Mouse (Mus musculus): ENCODE measurements around the gene Nop2.
A peak's percentile ranks its signal among the peaks of the same experiment; 100 is the strongest.

The Nop2 gene

DNA sequence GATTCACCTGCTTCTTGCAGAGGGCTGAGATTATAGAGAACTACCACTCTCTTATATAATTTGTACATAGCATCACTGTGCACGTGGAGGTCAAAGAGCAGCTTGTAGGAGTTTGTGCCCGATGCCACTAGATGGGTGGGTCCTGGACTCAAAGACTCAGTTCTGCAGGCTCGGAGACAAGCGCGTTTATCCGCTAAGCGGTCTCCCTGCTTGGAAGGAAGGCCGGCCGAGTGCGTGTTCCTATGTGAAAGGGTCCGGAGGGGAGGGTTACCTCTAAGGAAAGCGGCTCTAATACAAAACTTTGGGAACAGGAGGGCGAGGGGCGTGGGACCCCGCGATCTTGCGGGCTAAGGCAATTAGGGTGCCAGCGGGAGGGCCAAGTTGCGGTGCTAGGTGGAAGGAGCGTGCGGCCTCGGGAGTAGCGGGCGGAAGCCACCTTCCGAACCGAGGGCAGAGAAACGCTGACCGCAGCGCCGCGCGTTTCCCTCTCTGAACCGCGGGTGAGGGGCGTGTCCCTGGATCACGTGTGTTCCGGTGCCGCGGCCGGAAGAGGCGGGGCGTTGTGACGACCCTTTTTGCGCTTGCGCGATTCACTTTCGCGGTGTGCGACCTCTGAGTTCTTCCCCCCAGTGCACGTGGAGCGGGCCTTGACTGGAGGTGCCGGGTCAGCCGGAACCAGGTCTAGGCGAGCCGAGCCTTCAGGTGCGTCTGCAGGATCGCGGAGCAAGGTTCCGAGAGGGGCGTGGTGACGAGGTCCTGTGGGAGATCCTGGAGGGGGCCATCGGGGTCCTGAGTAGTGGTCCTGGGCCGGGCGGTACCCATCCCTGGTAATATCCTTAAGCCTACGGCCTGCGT is at the start of gene Nop2:
TSS of gene Nop2 (plus strand) at position 608 of the 855 bp plus-strand sequence.
- peak; percentile 90 for DNase-seq (ENCODE audit: low read depth, low spot score)

DNA sequence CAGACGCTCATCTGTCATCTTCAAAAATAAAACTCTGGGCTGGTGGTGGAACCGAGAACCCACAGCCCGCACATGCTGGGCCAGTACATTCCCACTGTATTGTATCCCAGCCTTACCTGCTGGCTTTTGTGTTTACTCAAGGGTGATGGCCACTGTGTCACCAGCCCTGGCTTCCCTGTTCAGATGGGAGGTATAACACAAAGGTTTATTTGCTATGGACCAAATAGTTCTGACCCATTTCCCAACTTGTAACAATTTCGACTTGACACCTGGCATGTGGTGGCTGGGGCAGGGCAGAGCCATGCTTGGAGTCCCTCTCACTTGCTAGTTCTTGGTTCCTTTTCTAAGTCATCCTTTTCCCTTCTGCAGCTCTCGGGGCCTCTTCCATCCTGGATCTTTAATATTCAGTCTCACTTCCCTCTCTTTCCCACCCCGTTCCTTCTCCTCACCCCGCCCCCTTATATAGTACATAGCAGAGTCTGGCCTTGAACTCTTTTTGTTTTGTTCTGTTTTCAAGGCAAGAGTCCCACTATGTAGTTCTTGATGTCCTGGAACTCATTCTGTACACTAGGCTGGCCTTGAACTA is 48.8 kb upstream of the Nop2 start:
- no peak for DNase-seq (ENCODE audit: low read depth, low spot score)

DNA sequence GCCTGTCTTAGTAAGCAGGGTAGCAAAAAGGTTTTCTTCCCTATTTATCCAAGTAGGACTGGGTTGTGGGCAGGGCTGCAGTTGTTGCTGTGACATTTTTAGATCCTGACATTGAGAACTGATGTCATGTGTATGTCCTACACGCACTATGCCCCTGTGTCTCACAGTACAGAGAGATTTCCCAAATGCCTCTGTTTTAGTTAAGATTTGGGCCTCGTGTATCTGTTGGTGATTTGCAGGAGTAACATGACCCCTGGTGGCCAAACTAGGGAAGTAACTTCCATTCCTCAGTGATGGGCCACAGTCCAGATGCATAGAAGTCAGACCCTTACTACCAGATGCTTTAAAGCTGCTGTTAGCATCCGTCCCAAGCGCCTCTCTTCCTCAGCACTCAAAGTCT is 47.3 kb upstream of the Nop2 start:
- DNase-seq (ENCODE audit: low read depth, low spot score): peak; percentile 57

DNA sequence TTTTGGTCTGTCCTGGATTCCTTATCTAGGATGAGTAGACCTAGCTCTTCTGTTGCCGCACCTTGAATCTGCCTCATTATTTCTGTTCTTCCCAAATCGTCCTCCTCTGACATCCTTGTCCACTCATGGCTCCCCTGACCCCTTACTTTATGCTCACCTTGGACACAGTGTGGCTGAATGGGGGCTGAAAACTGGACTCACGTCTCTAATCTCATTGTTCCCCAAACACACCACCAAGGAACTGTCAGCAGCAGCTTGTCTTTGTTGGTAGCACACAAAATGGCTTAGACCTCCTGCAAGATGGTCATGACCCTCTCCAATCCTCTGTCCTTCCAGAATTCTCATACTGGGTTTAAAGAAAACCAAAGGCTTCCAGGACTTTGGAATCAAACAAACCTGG is 43.8 kb upstream of the Nop2 start:
- DNase-seq (ENCODE audit: low read depth, low spot score): no peak

DNA sequence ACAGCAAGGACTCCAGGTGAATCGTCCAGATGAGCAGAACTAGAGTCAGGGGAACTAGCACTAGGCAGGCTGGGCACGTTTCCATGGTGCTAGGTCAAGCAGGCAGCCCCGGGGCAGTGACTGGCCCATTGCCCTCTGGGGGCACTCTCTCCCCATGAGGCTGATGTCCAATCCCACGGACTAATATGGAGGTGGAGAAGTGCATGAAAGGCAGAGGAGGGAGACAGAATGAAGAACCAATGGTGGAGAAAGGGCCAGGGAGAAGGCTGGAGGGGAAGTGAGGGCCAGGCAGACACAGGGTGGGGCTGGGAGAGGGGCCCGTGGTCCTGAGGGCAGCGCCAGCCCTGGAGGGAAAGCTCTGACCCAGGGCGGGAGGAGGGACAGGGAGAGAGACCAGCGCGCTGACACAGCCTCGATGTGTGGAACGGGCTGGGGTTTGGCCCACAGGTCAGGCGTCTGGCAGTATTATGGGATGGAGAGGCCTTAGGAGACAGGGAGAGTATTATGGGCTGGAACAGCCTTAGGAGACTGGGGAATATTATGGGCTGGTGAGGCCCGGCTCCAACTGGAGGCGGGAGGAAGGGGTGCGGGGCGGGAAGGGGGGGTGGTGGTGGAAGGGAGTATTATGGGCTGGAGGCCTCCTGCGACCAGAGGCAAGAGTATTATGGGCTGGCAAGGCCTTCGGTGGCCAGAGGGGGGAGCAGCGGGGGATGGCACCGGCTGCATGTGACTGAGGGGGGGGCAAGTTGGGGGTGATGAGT is 43.0 kb upstream of the Nop2 start:
- DNase-seq (ENCODE audit: low read depth, low spot score): peak; percentile 88

DNA sequence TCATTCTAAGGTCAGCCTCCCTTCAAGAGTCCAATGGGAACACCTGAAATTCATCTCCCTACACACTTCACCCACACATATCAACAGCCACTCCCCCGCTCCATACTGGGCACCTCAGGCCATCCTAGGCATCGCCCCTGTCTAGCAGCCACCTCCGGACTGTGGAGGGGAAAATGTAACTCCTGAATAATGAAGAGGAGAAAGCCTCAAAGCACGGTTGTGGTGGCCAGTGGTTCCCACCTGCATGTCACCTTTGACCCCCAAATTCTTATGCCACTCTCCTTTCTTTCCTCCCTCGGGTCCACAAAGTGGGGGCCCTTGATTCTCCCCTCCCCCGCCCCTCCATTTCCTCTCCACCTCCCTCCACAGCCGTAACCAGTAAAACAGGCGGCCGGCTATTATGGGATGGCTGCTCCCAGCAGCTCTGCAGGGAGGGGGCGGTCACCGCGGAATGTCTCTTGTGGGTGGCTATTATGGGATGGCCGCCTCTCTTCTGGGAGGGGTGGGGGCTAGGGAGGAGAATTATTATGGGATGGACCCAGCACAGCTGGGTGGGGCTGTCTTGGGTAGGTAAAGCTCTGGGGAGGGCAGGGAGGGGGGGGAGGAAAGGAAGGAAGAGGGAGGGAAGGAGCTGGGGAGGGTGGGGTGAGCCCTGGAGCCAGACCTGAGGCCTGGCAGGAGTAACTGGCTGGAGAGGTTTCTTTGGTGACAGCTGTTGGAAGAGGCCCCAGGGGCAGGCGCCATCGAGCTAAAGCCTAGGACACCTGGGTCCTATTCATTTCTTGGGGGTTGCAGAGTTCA is 42.0 kb upstream of the Nop2 start:
- DNase-seq (ENCODE audit: low read depth, low spot score): peak; percentile 88

DNA sequence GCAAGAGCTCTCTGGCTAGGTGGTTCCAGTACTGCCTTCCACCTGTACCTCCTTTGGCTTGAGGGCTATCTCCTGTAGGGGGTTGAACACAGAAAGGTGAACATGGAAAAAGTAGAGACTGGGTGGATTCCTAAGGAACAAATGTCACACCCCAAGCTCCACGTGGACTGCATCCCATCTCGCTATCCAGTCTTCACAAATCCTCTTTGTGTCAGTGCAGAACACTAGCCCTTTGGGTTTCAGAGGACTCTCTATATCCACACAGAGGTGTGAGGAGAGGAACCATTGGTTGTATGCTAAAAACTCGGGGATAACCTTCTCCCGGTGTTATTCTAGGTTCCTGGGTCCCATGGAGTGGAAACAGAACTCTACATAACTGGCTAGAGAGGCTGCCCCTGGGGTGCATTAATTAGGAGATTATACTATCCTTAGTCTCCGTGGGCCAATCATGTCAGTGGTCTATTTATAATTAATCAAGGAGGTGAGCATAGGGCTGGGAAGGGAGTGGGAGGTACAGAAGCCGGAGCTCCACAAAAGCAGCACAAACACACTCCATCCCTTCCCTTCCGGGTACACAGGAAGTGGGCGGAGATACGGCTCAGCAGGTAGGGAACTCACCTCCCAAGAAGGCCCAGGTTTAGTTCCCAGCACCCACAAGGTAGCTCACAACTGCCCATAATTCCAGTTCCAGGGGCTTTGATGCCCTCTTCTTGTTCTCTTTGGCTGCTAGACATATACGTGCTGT is 41.2 kb upstream of the Nop2 start:
- DNase-seq (ENCODE audit: low read depth, low spot score): no peak

DNA sequence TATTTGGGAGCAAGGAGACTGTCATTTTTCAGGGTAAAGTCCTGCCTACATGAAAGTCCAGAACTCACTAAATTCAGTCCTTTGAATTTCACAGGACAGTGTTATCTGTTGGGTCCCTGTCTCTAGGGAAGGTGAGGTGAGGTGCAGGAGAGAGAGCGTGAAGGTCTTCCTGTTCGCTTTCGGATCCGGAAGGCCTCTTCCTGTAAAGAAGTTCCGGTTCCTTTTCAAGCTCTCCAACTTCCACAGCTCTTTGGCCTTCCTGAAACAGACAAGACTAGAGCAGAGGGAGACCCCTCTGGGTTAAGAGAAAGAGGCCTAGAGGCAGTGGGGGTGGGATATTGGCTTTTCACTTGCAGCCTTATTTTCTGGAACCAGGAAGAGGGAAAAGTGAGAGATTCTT is 39.3 kb upstream of the Nop2 start:
- no peak for DNase-seq (ENCODE audit: low read depth, low spot score)

DNA sequence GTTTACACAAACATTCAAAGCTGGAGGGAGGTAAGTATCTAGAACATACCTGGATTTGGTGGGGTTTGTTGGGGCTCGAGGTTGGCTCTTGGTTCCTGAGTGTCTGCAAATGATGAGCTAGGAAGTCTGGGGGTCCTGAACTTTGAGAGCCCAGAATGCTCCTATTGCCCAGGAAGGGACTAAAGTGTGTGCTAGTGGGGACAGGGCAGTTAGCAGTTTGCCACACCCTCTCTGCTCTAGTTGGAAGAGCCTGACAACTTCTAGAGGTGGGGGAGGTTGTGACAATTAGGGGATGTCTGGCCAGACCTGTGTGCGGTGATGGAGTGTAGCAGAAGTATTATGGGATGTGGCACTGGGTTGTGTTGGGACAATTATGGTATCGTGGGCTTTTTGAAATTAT is 36.9 kb upstream of the Nop2 start:
- no peak for DNase-seq (ENCODE audit: low read depth, low spot score)

DNA sequence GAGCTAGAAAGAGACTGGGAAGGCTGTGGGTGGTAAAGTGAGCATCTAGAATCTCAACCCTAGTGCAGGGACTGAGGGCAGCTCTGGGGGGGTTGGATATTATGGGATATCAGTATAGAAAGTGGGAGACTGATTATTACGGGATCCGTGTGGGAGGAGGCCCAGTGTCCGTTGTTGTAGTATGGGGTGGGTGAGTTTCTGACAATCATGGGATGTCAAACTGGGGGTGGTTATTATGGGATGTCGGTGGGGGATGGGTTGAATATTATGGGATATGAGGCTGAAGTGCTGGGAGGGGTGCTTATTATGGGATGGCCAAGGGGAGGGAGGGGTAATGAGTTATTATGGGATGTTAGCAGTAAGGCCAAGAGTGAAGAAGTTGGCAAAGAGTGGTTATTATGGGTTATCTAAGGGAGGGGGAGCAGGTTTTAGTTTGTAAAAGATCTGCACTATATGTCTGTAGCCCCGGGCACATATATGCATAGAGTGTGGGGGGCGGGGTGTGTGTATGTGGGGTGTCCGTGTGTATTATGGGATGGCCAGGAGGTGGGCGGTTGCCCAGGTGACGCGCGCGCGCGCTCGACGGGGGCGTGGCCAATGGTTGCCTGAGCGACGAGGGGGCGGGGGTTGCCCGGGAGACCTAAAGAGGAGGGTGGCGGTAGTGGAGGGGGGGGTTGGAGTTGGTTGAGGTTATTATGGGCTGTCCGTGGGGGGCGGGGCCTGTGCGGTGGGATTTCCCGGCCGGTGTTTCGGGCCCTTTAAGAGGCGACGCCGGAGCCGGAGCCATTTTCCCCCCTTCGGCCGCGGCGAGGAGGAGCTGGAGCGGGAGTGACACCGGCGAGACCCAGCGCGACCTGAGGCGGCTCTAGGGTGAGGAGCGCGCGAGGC is 36.1 kb upstream of the Nop2 start, which contains the start of gene Chd4:
TSS of gene Chd4 (plus strand) at position 591 of the 888 bp plus-strand sequence.
- peak; percentile 89 for DNase-seq (ENCODE audit: low read depth, low spot score)

DNA sequence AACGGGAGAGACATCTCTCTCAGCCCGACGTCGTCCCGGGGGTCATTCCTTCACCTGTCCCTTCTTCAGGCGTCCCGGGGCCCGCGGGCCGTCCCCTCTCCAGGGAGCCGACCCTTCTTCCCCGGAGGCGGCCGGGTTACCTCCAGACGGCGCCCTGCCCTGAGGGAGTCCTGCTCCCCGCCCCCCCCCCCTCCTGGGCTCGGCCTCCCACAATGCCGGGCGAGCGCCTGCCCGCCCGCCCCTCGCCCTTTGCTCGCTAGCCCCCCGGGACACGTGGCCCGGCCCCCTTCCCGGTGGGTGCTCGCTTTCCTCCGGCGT is 35.5 kb upstream of the Nop2 start:
- DNase-seq (ENCODE audit: low read depth, low spot score): no peak

DNA sequence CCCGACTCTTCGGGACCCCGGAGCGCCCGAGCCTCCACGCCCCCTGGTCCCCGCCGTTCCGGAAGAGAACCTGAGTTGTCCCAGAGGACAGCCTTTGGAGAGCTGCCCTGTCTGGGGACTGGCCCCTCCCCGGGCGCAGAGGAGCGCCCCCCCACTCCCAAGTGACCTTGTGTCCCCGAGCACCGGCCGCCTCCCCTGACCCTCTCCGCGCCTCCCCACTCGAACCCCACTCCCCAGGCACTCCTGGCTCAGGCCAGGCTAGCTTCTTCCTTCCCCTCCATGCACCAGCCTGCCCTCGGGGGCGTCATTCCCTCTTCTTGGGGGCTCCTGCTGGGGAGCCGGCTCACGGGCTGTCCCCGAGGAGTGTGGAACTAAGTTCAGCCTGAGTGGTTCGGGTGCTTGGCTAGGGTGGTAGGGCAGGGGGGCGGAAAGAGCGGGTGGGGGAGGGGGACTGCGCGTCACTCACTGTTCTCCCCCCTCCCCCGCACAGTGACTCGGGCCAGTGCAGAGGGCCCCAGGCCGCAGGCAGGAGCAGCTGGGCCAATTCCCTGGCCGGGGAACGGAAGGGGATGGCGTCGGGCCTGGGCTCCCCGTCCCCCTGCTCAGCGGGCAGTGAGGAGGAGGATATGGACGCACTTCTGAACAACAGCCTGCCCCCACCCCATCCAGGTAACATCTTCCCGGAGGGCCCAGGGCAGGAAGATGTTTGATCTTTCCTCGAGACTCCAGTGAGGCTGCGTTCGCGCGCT is 34.9 kb upstream of the Nop2 start:
- peak; percentile 53 for DNase-seq (ENCODE audit: low read depth, low spot score)

DNA sequence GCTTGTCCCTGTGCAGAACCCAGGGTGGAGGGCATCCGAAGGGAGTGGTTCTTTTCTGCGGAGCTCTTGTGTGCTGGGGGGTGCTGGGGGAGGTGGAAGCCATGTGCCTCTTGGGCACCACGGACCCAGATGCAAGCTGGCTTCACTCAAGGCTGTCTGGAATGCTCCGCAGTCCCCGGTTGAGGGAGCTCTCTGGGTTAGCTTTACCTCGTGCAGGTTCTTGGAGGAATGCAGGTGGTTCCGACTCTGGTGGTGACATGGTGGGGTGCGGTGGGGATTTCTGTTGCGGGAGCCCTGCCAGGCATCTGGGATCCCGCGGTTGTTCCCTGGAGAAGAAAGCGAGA is 34.4 kb upstream of the Nop2 start:
- DNase-seq (ENCODE audit: low read depth, low spot score): no peak

DNA sequence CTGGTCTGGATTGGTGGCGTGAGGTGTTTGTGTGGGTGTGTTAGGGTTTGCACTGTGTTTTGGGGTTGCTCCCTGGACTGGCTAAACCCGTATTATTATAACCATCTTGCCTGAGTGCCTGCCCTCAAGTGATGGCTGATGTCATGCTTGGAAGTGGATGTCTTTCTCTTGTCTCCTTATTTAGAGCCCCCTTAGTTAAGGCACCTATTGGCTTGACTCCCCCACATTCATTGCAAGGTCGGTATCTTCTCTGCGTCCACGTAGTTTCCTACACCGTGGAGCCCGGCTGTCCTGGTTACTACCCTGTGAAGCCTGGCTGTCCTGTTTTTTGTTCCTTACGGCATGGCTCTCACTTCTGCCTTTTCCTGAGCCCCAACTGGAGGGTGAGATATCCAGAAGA is 33.8 kb upstream of the Nop2 start:
- DNase-seq (ENCODE audit: low read depth, low spot score): no peak

DNA sequence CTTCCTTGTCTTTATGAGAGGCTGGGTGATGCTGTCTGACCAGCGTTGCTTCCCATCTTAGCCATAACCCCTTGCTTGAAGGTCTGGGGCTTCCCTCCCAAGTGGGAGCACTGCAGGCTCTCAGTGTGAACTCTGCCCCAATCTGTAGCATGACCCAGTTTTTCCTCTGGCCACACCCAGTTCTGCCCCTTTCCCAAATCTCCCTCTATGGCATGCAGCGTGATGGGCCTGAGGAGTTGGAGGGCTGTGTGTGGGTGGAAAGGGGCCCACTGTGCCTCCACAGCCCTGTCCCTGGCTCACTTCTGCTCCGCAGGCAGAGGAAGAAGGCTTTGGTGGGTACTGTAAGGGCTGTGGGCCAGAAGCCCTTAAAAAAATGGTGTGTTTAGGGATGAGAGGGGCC is 33.2 kb upstream of the Nop2 start:
- DNase-seq (ENCODE audit: low read depth, low spot score): no peak

DNA sequence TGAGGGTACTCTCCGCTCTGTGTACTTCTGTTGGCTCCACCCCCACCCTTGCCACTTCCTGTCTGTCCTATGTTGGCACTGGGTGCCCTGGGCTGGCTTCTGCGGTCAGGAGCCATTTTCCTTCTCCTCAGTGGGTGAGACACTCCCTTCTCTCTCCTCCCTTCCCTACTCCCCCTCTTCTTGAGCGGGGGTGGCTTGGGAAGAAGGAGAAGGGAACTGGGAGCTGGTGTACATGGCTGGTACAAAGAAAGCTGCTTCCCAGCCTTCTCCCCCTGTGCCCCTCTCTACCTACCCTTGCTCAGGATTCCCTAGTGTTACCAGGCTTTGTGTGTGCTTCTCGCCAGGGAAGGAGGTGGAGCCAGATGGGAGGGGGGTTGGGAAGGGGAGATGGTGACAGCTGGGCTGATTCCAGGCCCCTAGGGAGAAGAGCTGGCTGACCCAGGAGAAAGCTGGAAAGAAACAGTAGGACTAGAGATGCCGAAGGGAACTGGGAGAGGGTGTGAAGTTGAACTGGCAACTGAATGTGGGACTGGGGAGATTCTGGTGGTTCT is 32.2 kb upstream of the Nop2 start:
- no peak for DNase-seq (ENCODE audit: low read depth, low spot score)

DNA sequence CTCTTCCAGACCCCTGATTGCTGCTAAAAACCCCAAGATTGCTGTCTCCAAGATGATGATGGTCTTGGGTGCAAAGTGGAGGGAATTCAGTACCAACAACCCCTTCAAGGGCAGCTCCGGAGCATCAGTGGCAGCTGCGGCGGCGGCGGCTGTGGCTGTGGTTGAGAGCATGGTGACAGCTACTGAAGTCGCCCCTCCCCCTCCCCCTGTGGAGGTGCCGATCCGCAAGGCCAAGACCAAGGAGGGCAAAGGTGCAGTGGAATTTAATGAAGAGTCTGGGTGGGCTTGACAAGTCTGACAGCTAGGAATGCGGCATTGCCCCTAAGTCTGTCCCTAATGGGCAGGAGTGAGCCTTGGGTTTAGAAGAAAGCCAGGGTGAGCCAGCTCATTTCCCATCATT is 30.3 kb upstream of the Nop2 start:
- no peak for DNase-seq (ENCODE audit: low read depth, low spot score)

DNA sequence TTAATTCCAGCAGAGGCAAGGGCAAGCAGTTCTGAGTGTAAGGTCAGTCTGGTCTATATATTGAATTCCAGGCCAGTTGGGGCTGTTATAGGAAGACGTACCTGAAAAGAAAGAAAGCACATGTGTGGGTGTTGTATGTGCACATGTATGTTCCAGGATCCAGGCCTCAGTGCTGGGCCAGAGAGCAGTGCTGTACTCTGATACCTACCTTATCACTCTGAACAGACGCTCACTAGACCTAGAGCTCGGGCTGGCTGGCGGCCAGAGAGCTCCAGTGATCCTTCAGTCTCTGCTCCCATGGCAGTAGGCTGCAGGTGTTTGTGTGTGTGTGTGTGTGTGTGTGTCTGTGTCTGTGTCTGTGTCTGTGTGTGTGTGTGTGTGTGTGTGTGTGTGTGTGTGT is 27.5 kb upstream of the Nop2 start:
- DNase-seq (ENCODE audit: low read depth, low spot score): no peak

DNA sequence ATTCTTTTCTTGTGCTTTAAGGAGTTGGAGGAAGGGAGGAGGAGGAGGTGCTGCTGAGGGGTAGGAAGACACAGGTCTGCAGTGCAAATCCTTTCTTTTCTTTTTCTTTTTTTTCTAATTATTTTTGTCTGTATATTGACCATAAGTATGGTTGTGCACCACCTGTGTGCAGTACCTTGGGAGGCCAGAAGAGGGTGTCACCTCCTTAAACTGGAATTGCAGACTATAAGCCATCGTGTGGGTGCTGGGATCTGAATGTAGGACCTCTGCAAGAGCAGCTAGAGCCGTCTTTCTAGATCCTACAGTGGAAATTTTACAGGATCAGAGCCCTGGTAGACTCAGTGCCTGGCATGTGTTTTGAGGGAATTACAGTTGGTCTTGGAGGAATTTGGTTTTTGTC is 24.0 kb upstream of the Nop2 start:
- DNase-seq (ENCODE audit: low read depth, low spot score): no peak
